Mouse (Mus musculus): ENCODE data around the gene Trim65.

- TF ChIP-seq CTCF (IDR thresholded peaks at IDR 0.05; ENCODE audit: low read depth): no peak
- no peak for TF ChIP-seq EP300 (IDR thresholded peaks at IDR 0.05; ENCODE audit: low read depth)
Observed at GRCm38 (mm10) chr11:116078221-116078620, 52.7 kb downstream of the Trim65 start.

Data from heart, postnatal 0 days (tissue).